Mouse (Mus musculus): ENCODE measurements around the gene Nyx.

GRCm38 (mm10) chrX:13504389-13504788 is 38.5 kb downstream of the Nyx start:
- TF ChIP-seq CTCF (IDR thresholded peaks at IDR 0.05; ENCODE audit: borderline replicate concordance, extremely low read depth, insufficient read depth, insufficient read length): no peak
- no peak for TF ChIP-seq POLR2A (IDR thresholded peaks at IDR 0.05; ENCODE audit: borderline replicate concordance, extremely low read depth, insufficient read depth, insufficient read length, poor library complexity, severe bottlenecking)
